Mouse (Mus musculus) intestine, embryonic 16.5 days (tissue): ENCODE data around the gene P2ry1. TPM values are rescaled to one million over a fixed set of nuclear protein-coding genes. Genes with fewer than 3 reads are reported as not detected.

Experiments used
- ATAC-seq: fragments of 200-750 bp; cut with Nextera tagmentation; 2 replicates; pipeline ENCODE4 v1.8.0; 2017; ENCODE audit warnings: moderate TSS enrichment, moderate library complexity
- H3K27ac ChIP-seq: fragments of 300-500 bp; sonication (generic); 2 replicates; pipeline ENCODE4 v1.5.1; 2014; ENCODE audit warnings: mild to moderate bottlenecking, low read length
- H3K27me3 ChIP-seq: fragments of 300-500 bp; sonication (generic); replicated peaks from 2 replicates; pipeline ENCODE4 v1.6.1; 2014; ENCODE audit warnings: low read length, control low read depth, mixed read lengths; ENCODE audit not compliant: control insufficient read depth, insufficient read depth
- H3K36me3 ChIP-seq: fragments of 300-500 bp; sonication (generic); 2 replicates; pipeline ENCODE4 v1.6.1; 2014; ENCODE audit warnings: low read length, control low read depth; ENCODE audit not compliant: control insufficient read depth, insufficient read depth
- H3K4me1 ChIP-seq: fragments of 300-500 bp; sonication (generic); 2 replicates; pipeline ENCODE4 v1.6.1; 2014; ENCODE audit warnings: low read length, control low read depth, mixed read lengths; ENCODE audit not compliant: control insufficient read depth, insufficient read depth
- H3K4me2 ChIP-seq: fragments of 300-500 bp; sonication (generic); 2 replicates; pipeline ENCODE4 v1.6.1; 2014; ENCODE audit warnings: low read depth, low read length, control low read depth
- H3K4me3 ChIP-seq: fragments of 300-500 bp; sonication (generic); 2 replicates; pipeline ENCODE4 v1.5.1; 2014; ENCODE audit warnings: mild to moderate bottlenecking, low read length
- H3K9ac ChIP-seq: fragments of 300-500 bp; sonication (generic); 2 replicates; pipeline ENCODE4 v1.6.1; 2014; ENCODE audit warnings: low read depth, low read length
- H3K9me3 ChIP-seq: fragments of 300-500 bp; sonication (generic); 2 replicates; pipeline ENCODE4 v1.6.1; 2016; ENCODE audit warnings: low read length, control low read depth; ENCODE audit not compliant: control insufficient read depth
- WGBS: fragments of 180-500 bp; shearing (Covaris S2); extraction: QIAGEN DNeasy Blood & Tissue Kit; methylation state at CpG from one replicate; pipeline ENCODE4 v1.1.7; 2014; 5-methylcytosine and 5-hydroxymethylcytosine counted together
- polyA plus RNA-seq: library from polyadenylated mRNA; unstranded; fragments of >200 nt; fragmentation: Nextera tagmentation; extraction: Ambion mirVana; gene quantifications from 2 replicates; pipeline ENCODE4 v1.2.1, GENCODE M21; 2015

The P2ry1 gene
- polyA plus RNA-seq, 1 experiment from 2014 or later, result 14.7 TPM

GRCm38 (mm10) chr3:61049976-61050672, 47.5 kb downstream of the P2ry1 start:
- H3K4me3 ChIP-seq, result no peak overlapping the region
- no peaks in the 10 kb centered on the region for H3K27me3 ChIP-seq
- H3K4me1 ChIP-seq, result no peaks in the 10 kb centered on the region
- no peak overlapping the region for H3K4me2 ChIP-seq
- no peaks in the 10 kb centered on the region for H3K36me3 ChIP-seq
- ATAC-seq, result no peak
- no peak overlapping the region for H3K9ac ChIP-seq
- 73% methylated on average over 3 of the region's 3 CpGs for WGBS
- H3K27ac ChIP-seq, result no peak overlapping the region
- no peaks in the 10 kb centered on the region for H3K9me3 ChIP-seq
